Mouse (Mus musculus) midbrain, postnatal 0 days (tissue): ENCODE results near the gene Ccdc78. TPM values are rescaled to one million over a fixed set of nuclear protein-coding genes. Genes with fewer than 3 reads are reported as not detected.

Source experiments
- ATAC-seq: fragments of 200-750 bp; cut with Nextera tagmentation; 2 replicates; pipeline ENCODE4 v1.8.0; 2017; ENCODE audit warnings: moderate number of reproducible peaks, mild to moderate bottlenecking, moderate TSS enrichment, moderate library complexity; ENCODE audit not compliant: low FRiP score
- DNase-seq: peaks from one replicate; pipeline ENCODE4 v3.0.0-alpha.2; 2015; ENCODE audit warnings: low spot score
- H3K27ac ChIP-seq: fragments of 300-500 bp; sonication (generic); 2 replicates; pipeline ENCODE4 v1.5.1; 2014; ENCODE audit warnings: low read depth, mild to moderate bottlenecking, low read length, mixed read lengths
- H3K27me3 ChIP-seq: fragments of 300-500 bp; sonication (generic); 2 replicates; pipeline ENCODE4 v1.6.1; 2014; ENCODE audit warnings: low read length, control low read depth, mixed read lengths; ENCODE audit not compliant: insufficient read depth
- H3K36me3 ChIP-seq: fragments of 300-500 bp; sonication (generic); 2 replicates; pipeline ENCODE4 v1.6.1; 2014; ENCODE audit warnings: low read length, control low read depth, mixed read lengths; ENCODE audit not compliant: insufficient read depth
- H3K4me1 ChIP-seq: fragments of 300-500 bp; sonication (generic); 2 replicates; pipeline ENCODE4 v1.6.1; 2014; ENCODE audit warnings: mild to moderate bottlenecking, control low read depth, antibody characterized with exemption, low read length, mixed read lengths; ENCODE audit not compliant: insufficient read depth
- H3K4me2 ChIP-seq: fragments of 300-500 bp; sonication (generic); 2 replicates; pipeline ENCODE4 v1.6.1; 2014; ENCODE audit warnings: low read depth, mild to moderate bottlenecking, low read length, mixed read lengths; ENCODE audit not compliant: poor library complexity, severe bottlenecking
- H3K4me3 ChIP-seq: fragments of 300-500 bp; sonication (generic); 2 replicates; pipeline ENCODE4 v1.5.1; 2014; ENCODE audit warnings: low read depth, mild to moderate bottlenecking, low read length, moderate library complexity
- H3K9ac ChIP-seq: fragments of 300-500 bp; sonication (generic); replicated peaks from 2 replicates; pipeline ENCODE4 v1.6.1; 2014; ENCODE audit warnings: mild to moderate bottlenecking, low read length, moderate library complexity, mixed read lengths; ENCODE audit not compliant: poor library complexity, severe bottlenecking
- H3K9me3 ChIP-seq: fragments of 300-500 bp; sonication (generic); 2 replicates; pipeline ENCODE4 v1.6.1; 2016; ENCODE audit warnings: low read length, control low read depth
- CTCF ChIP-seq: IDR thresholded peaks from 2 replicates; pipeline ENCODE4 v1.5.1; 2016; ENCODE audit warnings: antibody characterized with exemption, mild to moderate bottlenecking
- WGBS: fragments of 180-500 bp; shearing (Covaris S2); extraction: QIAGEN DNeasy Blood & Tissue Kit; methylation state at CpG from one replicate; pipeline ENCODE4 v1.1.7; 2014; 5-methylcytosine and 5-hydroxymethylcytosine counted together
- polyA plus RNA-seq: library from polyadenylated mRNA; unstranded; fragments of >200 nt; fragmentation: Nextera tagmentation; extraction: Ambion mirVana; gene quantifications from 2 replicates; pipeline ENCODE4 v1.2.1, GENCODE M21; 2015
- total RNA-seq: library from RNA; depleted of rRNA; stranded (reverse); fragments of >200 nt; gene quantifications from 2 replicates; pipeline ENCODE4 v1.2.3, GENCODE M21; 2014

Gene Ccdc78
- total and polyA plus RNA-seq, 2 experiments from 2014 or later: 0.39 to 0.44 TPM

GRCm38 (mm10) chr17:25785281-25785745 lies 1.1 kb upstream of the Ccdc78 start, which contains the start of gene Haghl:
Gene Haghl, minus strand, starts transcription at chr17:25785673.
- DNase-seq (peak; percentile 97), ATAC-seq (peak; percentile 84)
- WGBS: under 1% methylated on average over 23 of the region's 23 CpGs
- Histone ChIP-seq H3K4me2 (peak within 1 kb of the TSS; percentile 86), H3K9ac (peak within 1 kb of the TSS; percentile 69), H3K27ac (peak within 1 kb of the TSS; percentile 62), H3K9me3 (no peaks in the 10 kb centered on the region), H3K4me3 (peak within 1 kb of the TSS; percentile 73), H3K27me3 (no peaks in the 10 kb centered on the region), H3K4me1 (peaks cover 11% of the 10 kb centered on the region), H3K36me3 (peaks cover 51% of the 10 kb centered on the region)
- TF ChIP-seq CTCF: peak; percentile 29

- no peak for ATAC-seq
- WGBS: 90% methylated on average over 9 of the region's 9 CpGs
These were observed 563 bp downstream of the Ccdc78 start for GRCm38 (mm10) chr17:25786781-25787504.

GRCm38 (mm10) chr17:25791320-25791842 lies 5.0 kb downstream of the Ccdc78 start:
- 0 out of 2 replicates have a peak, but pooled peaks have one; percentile 2 for ATAC-seq
- Histone ChIP-seq H3K9ac (peak overlapping the region; percentile 79), H3K4me3 (peak overlapping the region; percentile 84), H3K4me2 (peak overlapping the region; percentile 87), H3K27me3 (0 out of 2 replicates have a peak, but pooled peaks cover 1% of the 10 kb centered on the region), H3K4me1 (peaks cover 16% of the 10 kb centered on the region; the same call in 1 of the 2 replicates), H3K36me3 (peaks cover 15% of the 10 kb centered on the region; the same call in 1 of the 2 replicates), H3K27ac (peak overlapping the region; percentile 90), H3K9me3 (no peaks in the 10 kb centered on the region)
- 26% methylated on average over 19 of the region's 19 CpGs for WGBS
- TF ChIP-seq CTCF: peak; percentile 33
- peak; percentile 48 for DNase-seq

More at GRCm38 (mm10) chr17:25786781-25787504, 563 bp downstream of the Ccdc78 start:
- Histone ChIP-seq H3K27ac (no peak overlapping the region), H3K4me2 (no peak overlapping the region), H3K36me3 (peaks cover 36% of the 10 kb centered on the region), H3K9ac (no peak overlapping the region), H3K9me3 (no peaks in the 10 kb centered on the region), H3K4me3 (no peak overlapping the region), H3K4me1 (peaks cover 17% of the 10 kb centered on the region), H3K27me3 (no peaks in the 10 kb centered on the region)
- no peak for DNase-seq
- no peak for TF ChIP-seq CTCF

- Histone ChIP-seq H3K4me2 (peak overlapping the region; percentile 87), H3K4me1 (peaks cover 16% of the 10 kb centered on the region; the same call in 1 of the 2 replicates), H3K4me3 (peak overlapping the region; percentile 84), H3K9ac (peak overlapping the region; percentile 79), H3K27ac (peak overlapping the region; percentile 90), H3K9me3 (no peaks in the 10 kb centered on the region), H3K27me3 (0 out of 2 replicates have a peak, but pooled peaks cover 6% of the 10 kb centered on the region), H3K36me3 (peaks cover 15% of the 10 kb centered on the region; the same call in 1 of the 2 replicates)
- under 1% methylated on average over 44 of the region's 45 CpGs for WGBS
- DNase-seq (peak; percentile 86), ATAC-seq (peak; percentile 78)
- no peak for TF ChIP-seq CTCF
These were observed 5.6 kb downstream of the Ccdc78 start for GRCm38 (mm10) chr17:25791843-25792527.

GRCm38 (mm10) chr17:25792615-25793014 lies 6.2 kb downstream of the Ccdc78 start, which contains the start of gene Fam173a:
Gene Fam173a, minus strand, starts transcription at chr17:25792901.
- H3K9ac ChIP-seq: peak within 1 kb of the TSS; percentile 79
- peaks cover 16% of the 10 kb centered on the region; the same call in 1 of the 2 replicates for H3K4me1 ChIP-seq
- TF ChIP-seq CTCF: no peak
- peaks cover 10% of the 10 kb centered on the region; the same call in 1 of the 2 replicates for H3K36me3 ChIP-seq
- peaks cover 11% of the 10 kb centered on the region; the same call in 1 of the 2 replicates for H3K27me3 ChIP-seq
- DNase-seq (peak; percentile 81), ATAC-seq (peak; percentile 67)
- under 1% methylated on average over 14 of the region's 14 CpGs for WGBS
- H3K27ac ChIP-seq: peak within 1 kb of the TSS; percentile 90
- H3K9me3 ChIP-seq: no peaks in the 10 kb centered on the region
- H3K4me3 ChIP-seq: peak within 1 kb of the TSS; percentile 84
- H3K4me2 ChIP-seq: peak within 1 kb of the TSS; percentile 87
